Mouse (Mus musculus): Measurements from ENCODE around the gene Npr1.

Npr1 gene

GRCm38 (mm10) chr3:90475831-90476611 lies 10.4 kb upstream of the Npr1 start, which contains the start of gene Ilf2:
TSS of gene Ilf2 (plus strand) at chr3:90476126.
- peak; percentile 98 for DNase-seq (ENCODE audit: low spot score)

- DNase-seq (ENCODE audit: low spot score) = no peak
Observed at GRCm38 (mm10) chr3:90475151-90475830, 9.6 kb upstream of the Npr1 start.

- no peak for DNase-seq (ENCODE audit: low spot score)
Observed at GRCm38 (mm10) chr3:90472213-90472612, 6.5 kb upstream of the Npr1 start.

- no peak for DNase-seq (ENCODE audit: low spot score)
Observed at GRCm38 (mm10) chr3:90467618-90468300, 2.1 kb upstream of the Npr1 start.

GRCm38 (mm10) chr3:90466311-90466766 lies 673 bp upstream of the Npr1 start:
- peak; percentile 86 for DNase-seq (ENCODE audit: low spot score)

- DNase-seq (ENCODE audit: low spot score) = peak; percentile 63
Observed at GRCm38 (mm10) chr3:90465081-90465685, 483 bp downstream of the Npr1 start.

- DNase-seq (ENCODE audit: low spot score) = peak; percentile 78
Observed at GRCm38 (mm10) chr3:90464552-90465080, 1.1 kb downstream of the Npr1 start.

- no peak for DNase-seq (ENCODE audit: low spot score)
Observed at GRCm38 (mm10) chr3:90462579-90462978, 3.1 kb downstream of the Npr1 start.

- DNase-seq (ENCODE audit: low spot score) = no peak
Observed at GRCm38 (mm10) chr3:90461935-90462334, 3.7 kb downstream of the Npr1 start.

GRCm38 (mm10) chr3:90460315-90460714 lies 5.4 kb downstream of the Npr1 start:
- no peak for DNase-seq (ENCODE audit: low spot score)

- DNase-seq (ENCODE audit: low spot score) = no peak
Observed at GRCm38 (mm10) chr3:90459727-90460126, 5.9 kb downstream of the Npr1 start.

GRCm38 (mm10) chr3:90454931-90455330 lies 10.7 kb downstream of the Npr1 start:
- DNase-seq (ENCODE audit: low spot score) = no peak

GRCm38 (mm10) chr3:90451396-90452095 lies 14.1 kb downstream of the Npr1 start:
- DNase-seq (ENCODE audit: low spot score) = peak; percentile 89

GRCm38 (mm10) chr3:90450874-90451273 lies 14.8 kb downstream of the Npr1 start:
- DNase-seq (ENCODE audit: low spot score) = peak; percentile 58

- no peak for DNase-seq (ENCODE audit: low spot score)
Observed at GRCm38 (mm10) chr3:90448626-90449025, 17.0 kb downstream of the Npr1 start.

GRCm38 (mm10) chr3:90447123-90447494 lies 18.6 kb downstream of the Npr1 start:
- DNase-seq (ENCODE audit: low spot score) = peak; percentile 54

GRCm38 (mm10) chr3:90446389-90447122 lies 19.1 kb downstream of the Npr1 start:
- DNase-seq (ENCODE audit: low spot score) = peak; percentile 95

GRCm38 (mm10) chr3:90445417-90446200 lies 20.1 kb downstream of the Npr1 start:
- DNase-seq (ENCODE audit: low spot score) = no peak

- no peak for DNase-seq (ENCODE audit: low spot score)
Observed at GRCm38 (mm10) chr3:90443977-90444376, 21.7 kb downstream of the Npr1 start.

- no peak for DNase-seq (ENCODE audit: low spot score)
Observed at GRCm38 (mm10) chr3:90440756-90441155, 24.9 kb downstream of the Npr1 start.
